Mouse (Mus musculus): ENCODE results near the gene Ascc2. TPM values are rescaled to one million over a fixed set of nuclear protein-coding genes. Genes with fewer than 3 reads are reported as not detected.

The Ascc2 gene
- polyA plus RNA-seq, 1 experiment from 2014 or later, result 35.9 TPM

DNA sequence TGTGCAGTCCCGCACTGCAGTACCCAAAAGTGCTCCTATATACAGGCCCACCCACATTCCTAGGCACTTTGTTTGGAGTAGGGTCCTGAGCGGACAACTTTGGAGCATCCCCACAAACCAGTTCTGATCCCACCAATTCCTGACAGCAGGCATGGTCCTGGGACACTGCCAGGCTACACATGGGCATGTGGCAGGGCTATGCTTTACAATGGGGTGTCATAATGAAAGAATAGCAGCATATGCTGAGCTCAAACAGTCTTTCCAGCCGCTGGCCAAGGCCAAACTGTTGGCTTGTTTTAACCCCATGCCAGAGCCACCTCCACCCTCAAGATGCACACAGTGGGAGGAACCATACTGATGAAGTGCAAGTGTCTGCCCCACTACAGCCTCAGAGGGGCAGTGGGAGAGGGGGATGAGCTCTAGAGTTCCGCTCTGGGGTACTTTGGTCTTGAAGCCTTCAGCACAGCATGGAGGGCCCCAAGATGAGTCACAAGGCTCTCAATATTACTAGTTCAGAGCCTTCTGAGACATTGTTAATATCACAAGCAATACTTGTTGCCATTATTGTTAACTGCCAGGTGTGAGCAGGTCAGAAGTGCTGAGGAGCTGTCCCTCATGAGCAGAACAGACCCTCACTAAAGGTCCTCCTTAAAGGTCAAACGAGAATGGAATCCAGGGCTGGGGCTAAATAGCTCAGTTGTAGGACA is 79.1 kb downstream of the Ascc2 start:
- H3K27ac ChIP-seq (ENCODE audit: low read length), result no peak overlapping the region
- peaks cover 4% of the 10 kb centered on the region; the same call in 1 of the 2 replicates for H3K4me1 ChIP-seq (replicated peaks; ENCODE audit: control insufficient read depth, insufficient read depth, low read length)
- WGBS, result 81% methylated on average over 5 of the region's 5 CpGs
- H3K9ac ChIP-seq (ENCODE audit: low read length), result no peak overlapping the region
- ATAC-seq (ENCODE audit: low read depth), result no peak
- H3K4me2 ChIP-seq (ENCODE audit: low read depth, low read length), result no peak overlapping the region
- H3K27me3 ChIP-seq (ENCODE audit: control insufficient read depth, insufficient read depth, low read depth, low read length), result no peaks in the 10 kb centered on the region
- H3K9me3 ChIP-seq (ENCODE audit: control insufficient read depth, low read length), result no peaks in the 10 kb centered on the region
- H3K4me3 ChIP-seq (ENCODE audit: low read length), result no peak overlapping the region
- H3K36me3 ChIP-seq (ENCODE audit: control insufficient read depth, insufficient read depth, low read length), result no peaks in the 10 kb centered on the region

DNA sequence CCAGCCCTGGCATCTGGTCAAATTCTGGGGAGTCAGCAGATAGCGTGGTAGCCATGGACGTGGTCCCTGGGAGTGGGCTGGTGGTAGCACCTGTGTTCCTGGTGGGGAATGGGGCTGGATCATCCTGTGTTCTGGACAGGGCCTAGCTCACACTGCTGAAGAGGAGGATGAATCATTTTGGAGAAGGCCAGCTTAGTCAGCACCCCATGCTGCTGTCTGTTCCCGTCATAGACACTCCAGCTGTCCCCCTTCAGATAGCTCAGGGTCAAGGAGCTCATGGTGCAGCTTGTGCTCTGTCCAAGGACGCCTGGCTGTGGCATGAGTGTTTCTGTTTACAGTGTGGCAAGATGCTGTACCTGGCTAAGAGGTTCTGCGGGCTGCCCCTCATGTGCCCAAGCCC is 81.0 kb downstream of the Ascc2 start:
- Histone ChIP-seq H3K4me1 (replicated peaks; ENCODE audit: control insufficient read depth, insufficient read depth, low read length) (peaks cover 4% of the 10 kb centered on the region; the same call in 1 of the 2 replicates), H3K4me2 (ENCODE audit: low read depth, low read length) (no peak overlapping the region), H3K36me3 (ENCODE audit: control insufficient read depth, insufficient read depth, low read length) (no peaks in the 10 kb centered on the region; the same call in 1 of the 2 replicates), H3K4me3 (ENCODE audit: low read length) (no peak overlapping the region), H3K9ac (ENCODE audit: low read length) (no peak overlapping the region), H3K27me3 (ENCODE audit: control insufficient read depth, insufficient read depth, low read depth, low read length) (no peaks in the 10 kb centered on the region), H3K27ac (ENCODE audit: low read length) (no peak overlapping the region), H3K9me3 (ENCODE audit: control insufficient read depth, low read length) (no peaks in the 10 kb centered on the region)
- no peak for ATAC-seq (ENCODE audit: low read depth)
- WGBS, result 64% methylated on average over 5 of the region's 5 CpGs

DNA sequence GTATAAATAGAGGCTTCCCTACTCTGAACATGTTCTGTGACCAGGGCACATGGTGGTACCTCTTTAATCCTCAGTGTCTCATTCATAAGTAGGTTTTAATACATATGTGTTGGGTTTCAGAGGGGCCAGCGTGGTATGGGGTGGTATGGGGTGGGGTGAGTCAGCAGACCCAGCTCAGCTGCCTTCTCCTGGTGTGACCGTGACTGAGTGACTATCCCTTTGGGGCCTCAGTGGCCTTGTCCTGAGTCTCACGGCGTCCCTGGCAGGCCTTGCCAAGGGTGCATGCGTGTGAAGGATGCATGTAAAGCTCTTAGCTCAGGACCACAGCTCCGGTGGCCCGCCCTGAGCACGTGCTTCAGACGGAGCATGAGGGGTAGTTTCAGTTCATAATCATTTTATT is 82.4 kb downstream of the Ascc2 start:
- Histone ChIP-seq H3K9me3 (ENCODE audit: control insufficient read depth, low read length) (no peaks in the 10 kb centered on the region), H3K4me3 (ENCODE audit: low read length) (no peak overlapping the region), H3K4me2 (ENCODE audit: low read depth, low read length) (no peak overlapping the region), H3K27me3 (ENCODE audit: control insufficient read depth, insufficient read depth, low read depth, low read length) (no peaks in the 10 kb centered on the region), H3K9ac (ENCODE audit: low read length) (no peak overlapping the region), H3K27ac (ENCODE audit: low read length) (no peak overlapping the region), H3K36me3 (ENCODE audit: control insufficient read depth, insufficient read depth, low read length) (peaks cover 6% of the 10 kb centered on the region; the same call in 1 of the 2 replicates), H3K4me1 (replicated peaks; ENCODE audit: control insufficient read depth, insufficient read depth, low read length) (peaks cover 4% of the 10 kb centered on the region; the same call in 1 of the 2 replicates)
- WGBS, result 85% methylated on average over 9 of the region's 9 CpGs
- ATAC-seq (ENCODE audit: low read depth), result no peak

DNA sequence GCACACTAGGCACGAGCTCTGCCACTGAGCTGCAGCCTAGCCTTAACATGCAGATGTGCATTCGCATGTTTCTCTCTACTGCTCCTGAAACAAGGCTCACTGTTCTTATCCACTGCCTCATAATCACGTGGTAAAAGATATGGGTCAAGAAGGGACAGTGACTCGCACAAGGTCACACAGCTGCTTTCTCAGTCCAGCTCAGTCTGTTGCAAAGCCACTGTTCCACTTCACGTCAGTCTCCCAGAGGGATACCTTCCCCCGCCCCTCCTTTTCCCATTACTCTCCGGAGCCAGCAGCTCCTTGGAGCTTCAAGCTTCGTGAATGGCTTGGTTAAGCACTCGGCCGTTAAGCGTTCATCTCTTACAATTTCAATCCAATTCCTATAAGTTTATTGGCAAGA is 82.8 kb downstream of the Ascc2 start:
- H3K4me3 ChIP-seq (ENCODE audit: low read length), result no peak overlapping the region
- H3K9ac ChIP-seq (ENCODE audit: low read length), result no peak overlapping the region
- no peak overlapping the region for H3K4me2 ChIP-seq (ENCODE audit: low read depth, low read length)
- 63% methylated on average over 11 of the region's 11 CpGs for WGBS
- peaks cover 6% of the 10 kb centered on the region; the same call in 1 of the 2 replicates for H3K36me3 ChIP-seq (ENCODE audit: control insufficient read depth, insufficient read depth, low read length)
- H3K9me3 ChIP-seq (ENCODE audit: control insufficient read depth, low read length), result no peaks in the 10 kb centered on the region
- H3K27me3 ChIP-seq (ENCODE audit: control insufficient read depth, insufficient read depth, low read depth, low read length), result no peaks in the 10 kb centered on the region
- peaks cover 4% of the 10 kb centered on the region; the same call in 1 of the 2 replicates for H3K4me1 ChIP-seq (replicated peaks; ENCODE audit: control insufficient read depth, insufficient read depth, low read length)
- no peak overlapping the region for H3K27ac ChIP-seq (ENCODE audit: low read length)
- no peak for ATAC-seq (ENCODE audit: low read depth)

DNA sequence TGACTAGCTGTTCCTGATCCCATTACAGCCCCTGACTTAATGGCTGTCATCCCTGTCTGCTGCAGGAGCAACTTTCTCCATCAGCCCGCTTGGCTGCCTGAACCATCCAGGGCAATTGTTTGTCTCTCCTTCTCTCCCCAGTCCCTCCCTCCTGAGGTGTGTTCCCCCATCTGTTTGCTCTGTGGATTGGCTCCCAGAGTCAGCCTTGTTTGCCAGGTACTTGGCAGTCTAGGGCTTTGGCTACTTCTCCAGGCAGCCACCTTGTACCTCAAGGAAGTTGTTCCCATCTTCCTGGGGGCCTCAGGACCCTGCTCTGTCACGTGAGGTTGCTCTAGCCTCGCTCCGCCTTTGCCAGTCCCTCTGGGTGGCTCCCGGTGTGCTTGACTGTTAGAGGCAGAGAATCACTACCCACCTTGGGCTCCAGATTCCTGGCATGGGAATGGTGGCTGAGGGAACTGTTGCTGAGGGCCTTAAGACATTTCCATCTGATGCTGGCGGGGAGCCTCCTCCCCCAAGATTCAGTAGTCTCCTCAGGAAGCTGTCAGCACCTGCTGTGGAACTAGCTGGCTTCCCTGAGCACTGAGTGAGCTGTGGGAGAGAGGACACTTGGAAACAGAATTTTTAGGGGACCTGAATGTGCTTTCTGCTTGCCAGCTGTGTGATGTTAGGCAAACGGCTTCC is 83.5 kb downstream of the Ascc2 start:
- Histone ChIP-seq H3K9me3 (ENCODE audit: control insufficient read depth, low read length) (no peaks in the 10 kb centered on the region), H3K4me3 (ENCODE audit: low read length) (no peak overlapping the region), H3K27me3 (ENCODE audit: control insufficient read depth, insufficient read depth, low read depth, low read length) (no peaks in the 10 kb centered on the region), H3K9ac (ENCODE audit: low read length) (no peak overlapping the region), H3K4me1 (replicated peaks; ENCODE audit: control insufficient read depth, insufficient read depth, low read length) (peaks cover 4% of the 10 kb centered on the region; the same call in 1 of the 2 replicates), H3K36me3 (ENCODE audit: control insufficient read depth, insufficient read depth, low read length) (peaks cover 6% of the 10 kb centered on the region; the same call in 1 of the 2 replicates), H3K27ac (ENCODE audit: low read length) (no peak overlapping the region), H3K4me2 (ENCODE audit: low read depth, low read length) (no peak overlapping the region)
- 46% methylated on average over 7 of the region's 7 CpGs for WGBS
- peak; percentile 75 for ATAC-seq (ENCODE audit: low read depth)

DNA sequence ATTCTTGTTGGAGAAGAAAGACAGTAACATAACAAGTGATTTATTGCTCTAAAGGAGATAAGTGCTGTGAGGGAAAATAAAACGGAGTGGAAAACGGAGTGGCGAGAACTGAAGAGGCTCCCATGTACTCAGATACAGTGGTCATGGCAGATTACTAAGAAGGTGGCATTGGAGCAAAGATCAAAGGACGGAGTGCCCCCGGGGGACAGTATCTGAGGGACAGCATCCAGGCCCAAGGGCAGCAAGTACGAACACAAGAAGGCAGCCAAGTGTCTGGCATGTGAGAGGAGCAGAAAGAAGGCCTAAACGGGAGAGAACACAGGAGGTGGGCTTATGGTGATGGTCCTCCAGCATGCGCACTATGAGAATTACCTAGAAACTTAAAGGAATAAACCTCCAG is 84.2 kb downstream of the Ascc2 start:
- H3K9ac ChIP-seq (ENCODE audit: low read length), result no peak overlapping the region
- no peak for ATAC-seq (ENCODE audit: low read depth)
- peaks cover 4% of the 10 kb centered on the region; the same call in 1 of the 2 replicates for H3K4me1 ChIP-seq (replicated peaks; ENCODE audit: control insufficient read depth, insufficient read depth, low read length)
- H3K4me3 ChIP-seq (ENCODE audit: low read length), result no peak overlapping the region
- H3K36me3 ChIP-seq (ENCODE audit: control insufficient read depth, insufficient read depth, low read length), result peaks cover 6% of the 10 kb centered on the region; the same call in 1 of the 2 replicates
- H3K27me3 ChIP-seq (ENCODE audit: control insufficient read depth, insufficient read depth, low read depth, low read length), result no peaks in the 10 kb centered on the region
- WGBS, result 76% methylated on average over 8 of the region's 8 CpGs
- H3K4me2 ChIP-seq (ENCODE audit: low read depth, low read length), result no peak overlapping the region
- no peak overlapping the region for H3K27ac ChIP-seq (ENCODE audit: low read length)
- H3K9me3 ChIP-seq (ENCODE audit: control insufficient read depth, low read length), result no peaks in the 10 kb centered on the region

DNA sequence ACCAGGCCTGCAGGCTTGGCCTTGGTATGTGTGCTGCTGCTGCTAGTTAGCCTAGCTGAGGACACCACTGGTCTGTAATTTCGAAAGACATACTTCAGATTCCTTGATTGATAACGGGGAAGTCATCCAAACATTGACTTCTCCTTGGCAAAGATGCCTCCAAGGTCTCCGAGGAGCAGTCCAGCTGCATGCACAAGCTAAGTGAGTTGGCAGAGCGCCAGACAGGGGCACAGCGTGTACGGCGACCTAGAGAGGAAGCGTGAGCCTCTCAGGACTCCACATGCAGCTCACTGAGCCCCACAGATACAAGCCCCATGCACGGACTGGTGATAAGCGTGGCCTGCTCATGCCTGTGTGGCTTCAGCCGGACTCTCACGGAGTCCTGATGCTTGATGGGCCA is 92.1 kb downstream of the Ascc2 start:
- peak; percentile 77 for ATAC-seq (ENCODE audit: low read depth)
- 17% methylated on average over 12 of the region's 12 CpGs for WGBS
- H3K36me3 ChIP-seq (ENCODE audit: control insufficient read depth, insufficient read depth, low read length), result no peaks in the 10 kb centered on the region; the same call in 1 of the 2 replicates
- peaks cover 12% of the 10 kb centered on the region for H3K4me1 ChIP-seq (replicated peaks; ENCODE audit: control insufficient read depth, insufficient read depth, low read length)
- no peak overlapping the region for H3K9ac ChIP-seq (ENCODE audit: low read length)
- H3K4me3 ChIP-seq (ENCODE audit: low read length), result no peak overlapping the region
- peak overlapping the region; percentile 52; the same call in 1 of the 2 replicates for H3K27ac ChIP-seq (ENCODE audit: low read length)
- H3K4me2 ChIP-seq (ENCODE audit: low read depth, low read length), result no peak overlapping the region
- H3K9me3 ChIP-seq (ENCODE audit: control insufficient read depth, low read length), result no peaks in the 10 kb centered on the region
- no peaks in the 10 kb centered on the region for H3K27me3 ChIP-seq (ENCODE audit: control insufficient read depth, insufficient read depth, low read depth, low read length)

DNA sequence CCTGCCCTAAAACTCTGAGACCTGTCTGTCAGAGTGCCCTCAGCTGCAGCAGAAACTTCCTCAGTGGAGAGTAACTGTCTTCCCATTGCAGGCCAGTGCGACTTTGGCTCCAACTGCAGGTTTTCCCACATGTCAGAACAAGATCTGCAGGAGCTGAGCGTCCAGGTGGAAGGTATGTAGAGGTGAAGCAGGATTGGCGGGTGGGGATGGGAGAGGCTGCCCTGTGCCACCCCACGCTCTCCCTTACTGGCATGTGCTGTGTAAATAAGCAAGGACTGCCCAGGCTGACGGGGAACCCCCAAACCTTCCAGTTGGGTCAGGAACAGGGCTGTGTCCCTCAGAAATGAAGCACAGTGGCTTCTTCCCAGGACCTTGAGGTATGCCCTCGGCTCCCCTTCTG is 92.5 kb downstream of the Ascc2 start:
- Histone ChIP-seq H3K27me3 (ENCODE audit: control insufficient read depth, insufficient read depth, low read depth, low read length) (no peaks in the 10 kb centered on the region), H3K36me3 (ENCODE audit: control insufficient read depth, insufficient read depth, low read length) (no peaks in the 10 kb centered on the region; the same call in 1 of the 2 replicates), H3K27ac (ENCODE audit: low read length) (peak overlapping the region; percentile 52; the same call in 1 of the 2 replicates), H3K9ac (ENCODE audit: low read length) (no peak overlapping the region), H3K4me3 (ENCODE audit: low read length) (no peak overlapping the region), H3K9me3 (ENCODE audit: control insufficient read depth, low read length) (no peaks in the 10 kb centered on the region), H3K4me2 (ENCODE audit: low read depth, low read length) (no peak overlapping the region), H3K4me1 (replicated peaks; ENCODE audit: control insufficient read depth, insufficient read depth, low read length) (peaks cover 12% of the 10 kb centered on the region)
- peak; percentile 76 for ATAC-seq (ENCODE audit: low read depth)
- 56% methylated on average over 6 of the region's 6 CpGs for WGBS

DNA sequence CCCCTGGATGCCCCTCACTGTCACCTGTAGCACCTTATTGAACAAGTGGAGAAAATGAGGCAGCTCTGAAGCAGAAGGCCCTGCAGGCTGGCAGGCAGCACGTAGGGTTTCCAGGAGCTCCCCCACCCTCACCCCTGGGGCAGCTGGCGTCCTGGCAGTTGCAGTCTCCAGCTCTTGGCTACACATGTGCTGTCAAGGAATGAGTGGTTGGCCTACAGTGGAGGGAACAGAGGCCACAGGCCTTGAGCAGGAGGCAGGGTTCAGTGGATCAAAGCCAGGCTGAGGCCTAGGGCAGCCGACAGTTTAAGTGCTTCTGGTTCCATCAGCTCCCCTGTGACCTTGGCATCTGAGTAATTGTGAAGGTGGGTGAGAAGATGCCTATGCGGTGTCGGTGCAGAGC is 93.4 kb downstream of the Ascc2 start:
- H3K36me3 ChIP-seq (ENCODE audit: control insufficient read depth, insufficient read depth, low read length), result no peaks in the 10 kb centered on the region; the same call in 1 of the 2 replicates
- no peak overlapping the region for H3K4me3 ChIP-seq (ENCODE audit: low read length)
- peaks cover 12% of the 10 kb centered on the region for H3K4me1 ChIP-seq (replicated peaks; ENCODE audit: control insufficient read depth, insufficient read depth, low read length)
- 77% methylated on average over 5 of the region's 5 CpGs for WGBS
- H3K27me3 ChIP-seq (ENCODE audit: control insufficient read depth, insufficient read depth, low read depth, low read length), result no peaks in the 10 kb centered on the region
- H3K27ac ChIP-seq (ENCODE audit: low read length), result no peak overlapping the region
- no peak for ATAC-seq (ENCODE audit: low read depth)
- no peaks in the 10 kb centered on the region for H3K9me3 ChIP-seq (ENCODE audit: control insufficient read depth, low read length)
- no peak overlapping the region for H3K4me2 ChIP-seq (ENCODE audit: low read depth, low read length)
- H3K9ac ChIP-seq (ENCODE audit: low read length), result no peak overlapping the region
